Mouse (Mus musculus): ENCODE data around the gene Sult4a1. TPM values are rescaled to one million over a fixed set of nuclear protein-coding genes. Genes with fewer than 3 reads are reported as not detected.

Sult4a1 gene
- polyA plus RNA-seq, 1 experiment from 2014 or later, result 0.87 TPM

GRCm38 (mm10) chr15:84049570-84049969 is 56.0 kb downstream of the Sult4a1 start:
- ATAC-seq (replicated peaks; ENCODE audit: insufficient number of reproducible peaks, low FRiP score, low TSS enrichment), result no peak
- Histone ChIP-seq H3K4me3 (ENCODE audit: low read depth, low read length) (no peak overlapping the region), H3K9ac (ENCODE audit: low read depth, low read length) (no peak overlapping the region), H3K27me3 (ENCODE audit: control insufficient read depth, insufficient read depth, low read length) (no peaks in the 10 kb centered on the region), H3K4me2 (no peak overlapping the region), H3K36me3 (ENCODE audit: control insufficient read depth, insufficient read depth, low read length) (no peaks in the 10 kb centered on the region), H3K4me1 (ENCODE audit: control insufficient read depth, insufficient read depth, low read length) (no peaks in the 10 kb centered on the region), H3K9me3 (replicated peaks; ENCODE audit: control insufficient read depth, low read length) (no peaks in the 10 kb centered on the region), H3K27ac (ENCODE audit: low read depth, low read length) (no peak overlapping the region)
- WGBS (ENCODE audit: insufficient replicate concordance), result 66% methylated on average over 7 of the region's 7 CpGs

GRCm38 (mm10) chr15:84045562-84045961 is 60.0 kb downstream of the Sult4a1 start:
- no peaks in the 10 kb centered on the region for H3K4me1 ChIP-seq (ENCODE audit: control insufficient read depth, insufficient read depth, low read length)
- H3K27ac ChIP-seq (ENCODE audit: low read depth, low read length), result no peak overlapping the region
- no peak overlapping the region for H3K4me3 ChIP-seq (ENCODE audit: low read depth, low read length)
- H3K9ac ChIP-seq (ENCODE audit: low read depth, low read length), result no peak overlapping the region
- no peaks in the 10 kb centered on the region for H3K36me3 ChIP-seq (ENCODE audit: control insufficient read depth, insufficient read depth, low read length)
- WGBS (ENCODE audit: insufficient replicate concordance), result 77% methylated on average over 6 of the region's 6 CpGs
- no peaks in the 10 kb centered on the region for H3K9me3 ChIP-seq (replicated peaks; ENCODE audit: control insufficient read depth, low read length)
- no peak overlapping the region for H3K4me2 ChIP-seq
- no peak for ATAC-seq (replicated peaks; ENCODE audit: insufficient number of reproducible peaks, low FRiP score, low TSS enrichment)
- H3K27me3 ChIP-seq (ENCODE audit: control insufficient read depth, insufficient read depth, low read length), result no peaks in the 10 kb centered on the region

DNA sequence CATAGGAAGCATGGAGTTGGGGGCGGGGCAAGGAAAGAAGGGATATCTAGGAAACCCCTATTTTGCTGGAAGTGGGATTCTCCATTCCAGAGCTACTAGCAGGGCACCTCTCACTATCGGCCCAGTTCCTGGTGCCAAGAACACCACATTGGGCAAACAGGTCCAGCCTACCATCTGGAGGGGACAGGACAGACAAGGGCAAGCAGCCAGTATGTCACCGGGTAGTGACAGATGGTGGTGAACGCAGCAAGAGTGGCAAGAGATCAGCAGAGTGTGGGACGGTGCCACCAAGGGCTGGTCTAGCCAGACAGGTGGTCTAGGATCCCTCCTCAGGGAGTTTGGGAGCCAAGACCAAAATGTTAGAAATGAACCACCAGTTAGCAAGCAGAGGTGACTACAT is 68.5 kb downstream of the Sult4a1 start:
- Histone ChIP-seq H3K4me3 (ENCODE audit: low read depth, low read length) (no peak overlapping the region), H3K4me1 (ENCODE audit: control insufficient read depth, insufficient read depth, low read length) (no peaks in the 10 kb centered on the region), H3K4me2 (no peak overlapping the region), H3K36me3 (ENCODE audit: control insufficient read depth, insufficient read depth, low read length) (no peaks in the 10 kb centered on the region), H3K9ac (ENCODE audit: low read depth, low read length) (no peak overlapping the region), H3K27ac (ENCODE audit: low read depth, low read length) (no peak overlapping the region), H3K27me3 (ENCODE audit: control insufficient read depth, insufficient read depth, low read length) (no peaks in the 10 kb centered on the region), H3K9me3 (replicated peaks; ENCODE audit: control insufficient read depth, low read length) (no peaks in the 10 kb centered on the region)
- WGBS (ENCODE audit: insufficient replicate concordance), result 83% methylated on average over 5 of the region's 5 CpGs
- ATAC-seq (replicated peaks; ENCODE audit: insufficient number of reproducible peaks, low FRiP score, low TSS enrichment), result no peak

Other genes with a start within 250 kb of the Sult4a1 start
- 0.08 TPM in 1 of 2 replicates, not detected in the other for gene Efcab6, start 40.4 kb downstream of the Sult4a1 start, polyA plus RNA-seq (2014; fragmentation: Nextera tagmentation; extraction: Ambion mirVana)
- not detected in 2 replicates for gene Pnpla5, start 17.4 kb upstream of the Sult4a1 start, polyA plus RNA-seq (2014; fragmentation: Nextera tagmentation; extraction: Ambion mirVana)
- gene Pnpla3, start 62.1 kb upstream of the Sult4a1 start, polyA plus RNA-seq (2014; fragmentation: Nextera tagmentation; extraction: Ambion mirVana), result 0.34 and 0.97 TPM in 2 replicates
- gene Samm50, start 86.5 kb upstream of the Sult4a1 start, polyA plus RNA-seq (2014; fragmentation: Nextera tagmentation; extraction: Ambion mirVana), result 75.9 and 95.7 TPM in 2 replicates
- 19.3 and 21.1 TPM in 2 replicates for gene Parvb, start 126.3 kb upstream of the Sult4a1 start, polyA plus RNA-seq (2014; fragmentation: Nextera tagmentation; extraction: Ambion mirVana)
- 0.59 and 0.60 TPM in 2 replicates for gene Parvg, start 218.3 kb upstream of the Sult4a1 start, polyA plus RNA-seq (2014; fragmentation: Nextera tagmentation; extraction: Ambion mirVana)

Data from heart, embryonic 11.5 days (tissue).